Mouse (Mus musculus): ENCODE measurements around the gene Foxn4. TPM values are rescaled to one million over a fixed set of nuclear protein-coding genes. Genes with fewer than 3 reads are reported as not detected.

Foxn4 gene
- total RNA-seq, 2 experiments from 2014 or later, result 0.15 TPM; not detected in 1

Other genes starting within 250 kb of the Foxn4 start
- gene Usp30, start 208.3 kb downstream of the Foxn4 start, total RNA-seq (2021), result 10 to 100 TPM; 12.9 to 13.6 TPM
- not detected for gene Svop, start 182.2 kb downstream of the Foxn4 start, total RNA-seq (2021)
- gene Alkbh2, start 145.6 kb downstream of the Foxn4 start, total RNA-seq (2021), result 1 to 10 TPM; 3.3 to 3.4 TPM
- 10 to 100 TPM; 10.5 to 14.0 TPM for gene Ung, start 143.4 kb downstream of the Foxn4 start, total RNA-seq (2021)
- gene Acacb, start 127.3 kb downstream of the Foxn4 start, total RNA-seq (2021), result 10 to 100 TPM; 59.6 to 62.8 TPM
- gene Myo1h, start 15.4 kb upstream of the Foxn4 start, total RNA-seq (2021), result under 1 TPM; 0.34 to 0.57 TPM
- gene Kctd10, start 106.7 kb upstream of the Foxn4 start, total RNA-seq (2021), result 10 to 100 TPM; 38.0 to 40.7 TPM
- gene Ube3b, start 106.8 kb upstream of the Foxn4 start, total RNA-seq (2021), result 10 to 100 TPM; 54.2 to 59.3 TPM
- gene Mmab, start 170.3 kb upstream of the Foxn4 start, total RNA-seq (2021), result 10 to 100 TPM; 13.6 to 16.0 TPM
- gene Mvk, start 170.5 kb upstream of the Foxn4 start, total RNA-seq (2021), result 10 to 100 TPM; 20.8 to 24.2 TPM